Comparison of ENCODE assay signal across 8 mouse cellular contexts in genomic region chr3:97628391-97629001, GRCm38 (mm10). TPM values are rescaled to one million over a fixed set of nuclear protein-coding genes. Genes with fewer than 3 reads are reported as not detected.
A peak's percentile ranks its signal among the peaks of the same experiment; 100 is the strongest.
DNase-seq lines count a peak whose midpoint lies in the region; ATAC-seq and TF ChIP-seq lines count a peak whose summit lies in the region.

TSS of gene Fmo5 (plus strand) at chr3:97628804.

- H3K36me3 ChIP-seq in E14TG2a.4 (ENCODE audit: insufficient read depth, low read length) = no peaks in the 10 kb centered on the region
- H3K36me3 ChIP-seq in liver, embryonic 14.5 days (replicated peaks; ENCODE audit: control insufficient read depth, insufficient read depth, low read depth) = no peaks in the 10 kb centered on the region

- WGBS in liver, embryonic 14.5 days (ENCODE audit: insufficient replicate concordance) = under 1% methylated on average over 18 of the region's 18 CpGs

- peak within 1 kb of the TSS; percentile 75 for H3K4me2 ChIP-seq in liver, embryonic 14.5 days (ENCODE audit: low read depth)

- H3K4me3 ChIP-seq in E14TG2a.4 (replicated peaks; ENCODE audit: low read length) = peak within 1 kb of the TSS; percentile 68
- peak within 1 kb of the TSS; percentile 64 to 69 for H3K4me3 ChIP-seq in liver, embryonic 14.5 days (ENCODE audit: insufficient read depth in 1 of 2, low read depth in 2 of 2, low read length in 2 of 2)

- peak; percentile 24 for DNase-seq in c-Kit-positive CD71-negative TER-119-negative erythroid progenitor cells, embryonic 14.5 days (ENCODE audit: low read depth)
- peak; percentile 71 for DNase-seq in gastrocnemius, postnatal 14 days
- DNase-seq in induced T-regulatory cell, adult 2 months (ENCODE audit: low read depth) = peak; percentile 82
- peak; percentile 52 to 63 (median 60) for DNase-seq in liver, embryonic 14.5 days (ENCODE audit: low read depth in 3 of 3, low spot score in 3 of 3)
- peak; percentile 52 to 63 for DNase-seq in natural killer cell, adult 2 months (ENCODE audit: low spot score in 2 of 2)
- DNase-seq in thymus, adult 18-20 months = peak; percentile 69 to 72
- DNase-seq in cerebellum, adult 9-10 months = no peak

- intact Hi-C loops in gastrocnemius, postnatal 14 days (cut with DNase I; ENCODE audit: low total_unique reads) = no loop called here

- H3K27ac ChIP-seq in liver, embryonic 14.5 days = peak within 1 kb of the TSS; percentile 46

- peak; percentile 97 for ATAC-seq in liver, embryonic 14.5 days (ENCODE audit: insufficient read depth)

- no peaks in the 10 kb centered on the region for H3K9me3 ChIP-seq in E14TG2a.4 (ENCODE audit: low read length)
- H3K9me3 ChIP-seq in liver, embryonic 14.5 days (ENCODE audit: control insufficient read depth, low read length) = no peaks in the 10 kb centered on the region

- no peak for TF ChIP-seq CTCF in E14TG2a.4 (conservative IDR thresholded peaks at IDR 0.05; ENCODE audit: low read length)
- TF ChIP-seq CTCF in liver, embryonic 14.5 days (IDR thresholded peaks at IDR 0.05; ENCODE audit: low read depth) = 0 out of 2 replicates have a peak, but pooled peaks have one; percentile 1

- H3K27me3 ChIP-seq in E14TG2a.4 (ENCODE audit: insufficient read depth, low read length) = peaks cover 4% of the 10 kb centered on the region; the same call in 1 of the 2 replicates
- H3K27me3 ChIP-seq in liver, embryonic 14.5 days (ENCODE audit: control insufficient read depth, insufficient read depth, low read length) = no peaks in the 10 kb centered on the region

- no peak for TF ChIP-seq EP300 in liver, embryonic 14.5 days (IDR thresholded peaks at IDR 0.05; ENCODE audit: low read depth)

- H3K4me1 ChIP-seq in E14TG2a.4 (replicated peaks; ENCODE audit: low read depth, low read length) = peaks cover 9% of the 10 kb centered on the region
- peaks cover 4 to 10% of the 10 kb centered on the region in 2 experiments; a peak in 2 of 4 replicates for H3K4me1 ChIP-seq in liver, embryonic 14.5 days (replicated peaks; ENCODE audit: control insufficient read depth in 2 of 2, insufficient read depth in 2 of 2, low read length in 1 of 2)

- H3K9ac ChIP-seq in liver, embryonic 14.5 days (replicated peaks) = peak within 1 kb of the TSS; percentile 69

RNA-seq across cellular contexts. Expression of gene Fmo5, which starts in this region (rescaled TPM):
- 1 to 10 TPM; 3.8 to 4.1 TPM for total RNA-seq in gastrocnemius, postnatal 14 days (2021)
- polyA plus RNA-seq in liver, embryonic 14.5 days (2012; rRNA removed) = 6.0 and 8.4 TPM in 2 replicates
- polyA plus RNA-seq in liver, embryonic 14.5 days (2014; fragmentation: Nextera tagmentation; extraction: Ambion mirVana) = 11.3 and 13.3 TPM in 2 replicates
